Mouse (Mus musculus) liver, adult 2 months (tissue): ENCODE data around the gene Pck2. TPM values are rescaled to one million over a fixed set of nuclear protein-coding genes. Genes with fewer than 3 reads are reported as not detected.

ENCODE experiments used
- DNase-seq: peaks from one replicate; pipeline ENCODE4 v3.0.0-alpha.2; 2011; ENCODE audit warnings: low read depth, low spot score; ENCODE audit errors: extremely low read depth
- H3K27ac ChIP-seq: fragments of 200-500 bp; replicated peaks from 2 replicates; pipeline ENCODE4 v1.5.1; 2012; ENCODE audit warnings: low read depth, mild to moderate bottlenecking, control low read depth, inconsistent platforms, low read length; ENCODE audit not compliant: insufficient read depth
- H3K27me3 ChIP-seq: fragments of 200-500 bp; 2 replicates; pipeline ENCODE4 v1.6.1; 2012; ENCODE audit warnings: mild to moderate bottlenecking, moderate library complexity, low read length, inconsistent platforms; ENCODE audit not compliant: control insufficient read depth, insufficient read depth
- H3K36me3 ChIP-seq: fragments of 200-500 bp; 2 replicates; pipeline ENCODE4 v1.6.1; 2012; ENCODE audit warnings: low read length, inconsistent platforms; ENCODE audit not compliant: control insufficient read depth, insufficient read depth
- H3K4me1 ChIP-seq: fragments of 200-500 bp; 2 replicates; pipeline ENCODE4 v1.6.1; 2011; ENCODE audit warnings: low read length; ENCODE audit not compliant: control insufficient read depth, insufficient read depth
- H3K4me3 ChIP-seq: fragments of 200-500 bp; 2 replicates; pipeline ENCODE4 v1.5.1; 2011; ENCODE audit warnings: low read depth, mild to moderate bottlenecking, control low read depth, low read length, moderate library complexity; ENCODE audit not compliant: insufficient read depth
- H3K79me2 ChIP-seq: fragments of 200-500 bp; 2 replicates; pipeline ENCODE4 v1.6.1; 2012; ENCODE audit warnings: inconsistent platforms, mild to moderate bottlenecking, low read length, moderate library complexity; ENCODE audit not compliant: control insufficient read depth, insufficient read depth
- H3K9ac ChIP-seq: fragments of 200-500 bp; 2 replicates; pipeline ENCODE4 v1.6.1; 2012; ENCODE audit warnings: low read depth, mild to moderate bottlenecking, control low read depth, inconsistent platforms, low read length
- CTCF ChIP-seq: fragments of 200-500 bp; IDR thresholded peaks from 2 replicates; pipeline ENCODE4 v1.5.1; 2011; ENCODE audit warnings: low read depth, low read length, control low read depth
- POLR2A ChIP-seq: fragments of 200-500 bp; IDR thresholded peaks from 2 replicates; pipeline ENCODE4 v1.6.1; 2011; ENCODE audit warnings: low read length, control low read depth; ENCODE audit not compliant: insufficient read depth; ENCODE audit errors: extremely low read depth
- WGBS: fragments of 180-500 bp; shearing (Covaris S2); methylation state at CpG from one replicate; pipeline ENCODE4 v1.1.7; 2018; 5-methylcytosine and 5-hydroxymethylcytosine counted together
- polyA plus RNA-seq: library from polyadenylated mRNA; depleted of rRNA; stranded (reverse); fragments of >200 nt; gene quantifications from 2 replicates; pipeline ENCODE4 v1.2.3, GENCODE M21; 2012
- total RNA-seq: library from RNA; depleted of rRNA; stranded (reverse); fragments of >200 nt; gene quantifications from 2 replicates; pipeline ENCODE4 v1.2.3, GENCODE M21; 2014

The Pck2 gene
- total and polyA plus RNA-seq, 2 experiments = 1.2 to 7.3 TPM

GRCm38 (mm10) chr14:55542268-55542667 lies 2.2 kb downstream of the Pck2 start:
- H3K79me2 ChIP-seq = no peaks in the 10 kb centered on the region
- no peaks in the 10 kb centered on the region for H3K4me1 ChIP-seq
- TF ChIP-seq POLR2A = no peak
- no peak for TF ChIP-seq CTCF
- no peak for DNase-seq
- no peak overlapping the region for H3K27ac ChIP-seq
- 97% methylated on average over 12 of the region's 12 CpGs for whole genome bisulfite sequencing
- no peaks in the 10 kb centered on the region for H3K27me3 ChIP-seq
- H3K9ac ChIP-seq = no peak overlapping the region
- H3K36me3 ChIP-seq = no peaks in the 10 kb centered on the region
- no peak overlapping the region for H3K4me3 ChIP-seq

GRCm38 (mm10) chr14:55544334-55544733 lies 4.3 kb downstream of the Pck2 start:
- no peak for DNase-seq
- Histone ChIP-seq H3K4me1 (no peaks in the 10 kb centered on the region), H3K27ac (no peak overlapping the region), H3K36me3 (no peaks in the 10 kb centered on the region), H3K27me3 (no peaks in the 10 kb centered on the region), H3K79me2 (no peaks in the 10 kb centered on the region), H3K9ac (no peak overlapping the region), H3K4me3 (no peak overlapping the region)
- no peak for TF ChIP-seq POLR2A
- TF ChIP-seq CTCF = no peak
- 89% methylated on average over 9 of the region's 9 CpGs for WGBS

- no peak for TF ChIP-seq POLR2A
- no peak for TF ChIP-seq CTCF
- 84% methylated on average over 6 of the region's 6 CpGs for WGBS
- H3K27me3 ChIP-seq = no peaks in the 10 kb centered on the region
- H3K9ac ChIP-seq = no peak overlapping the region
- no peaks in the 10 kb centered on the region for H3K36me3 ChIP-seq
- no peak for DNase-seq
- no peak overlapping the region for H3K27ac ChIP-seq
- H3K4me3 ChIP-seq = no peak overlapping the region
- H3K79me2 ChIP-seq = no peaks in the 10 kb centered on the region
- no peaks in the 10 kb centered on the region for H3K4me1 ChIP-seq
Observed at GRCm38 (mm10) chr14:55550191-55550590, 10.1 kb downstream of the Pck2 start.

- Histone ChIP-seq H3K4me1 (no peaks in the 10 kb centered on the region), H3K27ac (no peak overlapping the region), H3K9ac (no peak overlapping the region), H3K36me3 (no peaks in the 10 kb centered on the region), H3K4me3 (no peak overlapping the region), H3K79me2 (no peaks in the 10 kb centered on the region), H3K27me3 (no peaks in the 10 kb centered on the region)
- 77% methylated on average over 5 of the region's 5 CpGs for WGBS
- TF ChIP-seq CTCF = no peak
- no peak for TF ChIP-seq POLR2A
- DNase-seq = no peak
Observed at GRCm38 (mm10) chr14:55551347-55551746, 11.3 kb downstream of the Pck2 start.

GRCm38 (mm10) chr14:55551794-55552193 lies 11.7 kb downstream of the Pck2 start:
- DNase-seq = no peak
- 96% methylated on average over 8 of the region's 8 CpGs for WGBS

GRCm38 (mm10) chr14:55554635-55555034 lies 14.6 kb downstream of the Pck2 start:
- H3K79me2 ChIP-seq = no peaks in the 10 kb centered on the region
- no peak for DNase-seq
- no peak overlapping the region for H3K4me3 ChIP-seq
- no peak for TF ChIP-seq CTCF
- TF ChIP-seq POLR2A = no peak
- H3K9ac ChIP-seq = no peak overlapping the region
- H3K4me1 ChIP-seq = peaks cover 7% of the 10 kb centered on the region
- no peak overlapping the region for H3K27ac ChIP-seq
- no peaks in the 10 kb centered on the region for H3K27me3 ChIP-seq
- no peaks in the 10 kb centered on the region for H3K36me3 ChIP-seq

More at GRCm38 (mm10) chr14:55551794-55552193, 11.7 kb downstream of the Pck2 start:
- H3K9ac ChIP-seq = no peak overlapping the region
- no peak overlapping the region for H3K27ac ChIP-seq
- H3K4me3 ChIP-seq = no peak overlapping the region
- H3K79me2 ChIP-seq = no peaks in the 10 kb centered on the region
- no peak for TF ChIP-seq CTCF
- no peak for TF ChIP-seq POLR2A
- H3K27me3 ChIP-seq = no peaks in the 10 kb centered on the region
- H3K36me3 ChIP-seq = no peaks in the 10 kb centered on the region
- 0 out of 2 replicates have a peak, but pooled peaks cover under 1% of the 10 kb centered on the region for H3K4me1 ChIP-seq
